Mouse (Mus musculus) urinary bladder, postnatal 36 days (tissue): Measurements from ENCODE around the gene Pik3r6.

Source experiments
- DNase-seq, 2 experiments: peaks; one replicate each; pipeline ENCODE4 v3.0.0; 2022; ENCODE audit warnings: low spot score in 2 of 2, mixed read lengths in 1 of 2

Gene Pik3r6

GRCm38 (mm10) chr11:68533971-68534475 is 31.2 kb downstream of the Pik3r6 start:
- DNase-seq, result no peak

- DNase-seq, result no peak
Measured at GRCm38 (mm10) chr11:68536026-68536425, 33.2 kb downstream of the Pik3r6 start.

GRCm38 (mm10) chr11:68536465-68536864 is 33.6 kb downstream of the Pik3r6 start:
- DNase-seq, result no peak

DNA sequence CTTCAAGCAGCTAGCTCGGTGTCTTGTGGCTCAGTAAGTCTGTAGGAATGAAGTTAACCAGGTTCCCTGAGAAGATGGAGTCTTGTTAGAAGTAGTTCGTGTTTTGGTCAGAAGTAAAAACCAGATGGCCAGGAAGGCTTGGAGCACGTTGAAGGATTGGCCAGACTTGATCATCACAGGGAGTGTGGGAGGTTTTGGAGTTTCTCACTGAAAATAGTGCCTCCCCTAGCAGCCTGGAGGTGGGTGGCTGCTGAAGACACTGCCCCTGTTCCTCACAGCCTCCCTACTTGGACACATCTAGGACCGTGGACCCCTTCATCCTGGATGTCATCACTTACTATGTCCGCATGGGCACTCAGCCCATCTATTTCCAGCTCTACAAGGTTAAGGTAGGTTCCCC is 36.8 kb downstream of the Pik3r6 start:
- DNase-seq, result no peak

DNA sequence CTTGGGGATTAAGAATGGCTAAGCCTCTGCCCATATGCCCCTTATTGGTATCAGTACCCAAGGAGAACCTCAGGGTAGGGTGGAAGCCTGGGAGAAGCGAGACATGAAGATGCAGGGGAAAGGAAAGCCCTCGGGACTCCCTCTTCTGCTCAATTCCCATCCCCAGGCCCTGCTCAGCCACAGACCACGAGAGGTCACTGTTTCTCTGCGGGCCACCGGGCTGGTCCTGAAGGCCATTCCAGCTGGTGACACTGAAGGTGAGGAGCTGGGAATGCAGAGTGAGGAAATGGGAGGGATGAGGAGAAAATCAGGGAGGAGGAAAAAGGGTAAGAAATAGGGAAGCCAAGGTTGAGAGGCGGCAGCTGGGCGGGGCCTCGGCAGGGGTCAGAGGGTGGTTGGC is 41.7 kb downstream of the Pik3r6 start:
- DNase-seq, result peak in 1 of 2 experiments; percentile 12

DNA sequence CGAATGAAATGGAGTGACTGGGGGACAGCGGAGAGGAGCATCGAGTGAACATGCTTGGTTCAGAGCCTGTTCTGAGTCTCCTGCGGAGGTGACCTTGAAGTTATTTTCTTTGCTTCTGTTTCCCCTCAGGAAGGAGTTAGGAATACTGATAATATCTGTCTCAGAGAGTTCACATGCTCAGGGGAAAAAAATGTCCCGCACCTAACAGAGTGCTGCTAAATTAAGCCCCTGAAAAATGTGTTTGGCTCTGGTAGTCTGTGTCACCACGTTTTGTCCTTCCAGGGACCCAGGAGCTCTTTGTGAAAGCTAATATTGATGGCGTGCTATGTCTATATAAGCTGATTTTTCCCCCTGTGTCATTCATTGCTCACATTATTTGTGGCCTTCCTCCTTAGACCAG is 42.4 kb downstream of the Pik3r6 start:
- DNase-seq, result no peak

DNA sequence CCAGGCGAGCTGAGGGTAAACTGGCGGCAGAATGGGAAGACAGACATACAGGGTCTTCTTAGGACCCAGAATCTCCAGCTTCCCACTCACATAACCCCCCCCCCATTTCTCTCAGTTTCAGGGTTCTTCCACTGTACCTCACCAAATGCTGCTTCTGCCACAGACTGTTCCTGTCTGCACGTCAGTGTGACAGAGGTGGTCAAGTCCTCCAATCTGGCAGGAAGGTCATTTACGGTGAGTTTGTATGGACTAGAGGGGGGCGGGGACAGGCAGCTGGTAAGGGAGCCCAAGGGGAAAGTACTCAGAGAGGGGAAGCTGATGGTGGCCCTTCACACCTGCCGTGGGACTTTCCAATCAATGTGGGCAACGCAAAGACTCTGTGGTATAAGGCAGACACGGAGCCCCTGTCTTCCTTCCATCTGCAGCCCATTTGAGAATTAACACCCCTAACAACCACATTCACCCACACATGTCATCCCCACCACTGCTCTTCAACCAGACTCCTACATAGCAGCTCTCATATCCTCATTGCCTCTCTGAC is 42.9 kb downstream of the Pik3r6 start:
- DNase-seq, result no peak

DNA sequence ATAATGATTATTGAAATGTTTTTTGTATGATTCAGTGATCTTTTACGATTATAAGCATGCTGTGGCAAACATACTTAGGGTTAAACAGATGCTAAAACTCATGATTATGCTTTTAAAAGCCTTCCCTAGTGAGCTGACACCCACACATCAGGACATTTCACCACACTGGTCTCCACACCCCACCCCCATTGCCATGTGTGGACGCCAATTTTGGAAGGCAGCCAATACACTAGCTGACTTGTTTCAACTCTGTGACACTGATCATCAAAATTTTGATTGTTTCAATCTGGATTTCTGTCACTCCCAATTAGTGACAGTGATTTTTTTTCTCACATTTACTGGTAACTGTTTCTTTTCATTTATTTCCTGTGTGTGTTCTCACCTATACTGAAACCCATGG is 44.7 kb downstream of the Pik3r6 start:
- DNase-seq, result no peak

DNA sequence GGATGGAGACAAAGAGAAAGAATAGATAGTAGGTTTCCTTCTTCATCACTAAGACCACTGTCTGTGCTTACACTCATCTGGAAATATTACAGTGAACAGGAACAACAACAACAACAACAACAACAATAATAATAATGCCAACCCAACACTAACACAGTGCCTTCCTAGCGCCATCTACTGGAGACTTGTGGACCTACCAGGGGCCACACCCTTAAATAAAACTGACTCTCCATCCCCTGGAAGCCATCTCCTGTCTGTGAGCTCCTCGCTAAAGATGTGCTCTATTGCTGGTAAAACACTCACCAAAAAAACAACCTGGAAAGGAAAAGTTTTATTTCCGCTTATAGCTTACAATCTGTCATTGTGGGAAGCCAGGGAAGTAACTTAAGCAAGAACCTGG is 46.8 kb downstream of the Pik3r6 start:
- DNase-seq, result no peak

- DNase-seq, result no peak
Measured at GRCm38 (mm10) chr11:68550358-68550757, 47.5 kb downstream of the Pik3r6 start.

DNA sequence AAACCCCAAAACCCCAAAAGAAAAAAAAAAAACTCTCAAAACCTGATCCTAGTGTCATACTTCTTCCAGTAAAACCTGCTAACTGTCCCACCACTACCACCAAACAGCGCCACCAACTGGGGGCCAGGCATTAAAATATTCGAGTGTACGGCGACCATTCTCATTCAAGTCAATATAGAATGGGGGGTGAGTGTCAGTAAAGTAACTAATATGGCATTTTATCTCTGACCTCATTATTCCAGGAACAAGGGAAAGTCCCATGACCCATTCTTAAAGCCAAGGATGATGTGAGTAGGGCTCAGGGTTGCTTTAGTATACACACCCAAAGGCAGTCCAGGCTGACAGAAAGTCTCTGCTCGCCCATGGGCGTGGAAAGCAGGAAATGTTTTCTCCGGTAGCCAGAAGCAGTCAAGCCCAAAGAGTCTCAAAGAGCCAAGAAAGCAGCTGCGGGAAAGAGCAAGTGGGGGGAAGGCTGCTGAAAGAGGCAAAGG is 51.2 kb downstream of the Pik3r6 start:
- DNase-seq, result peak in 1 of 2 experiments; percentile 32

DNA sequence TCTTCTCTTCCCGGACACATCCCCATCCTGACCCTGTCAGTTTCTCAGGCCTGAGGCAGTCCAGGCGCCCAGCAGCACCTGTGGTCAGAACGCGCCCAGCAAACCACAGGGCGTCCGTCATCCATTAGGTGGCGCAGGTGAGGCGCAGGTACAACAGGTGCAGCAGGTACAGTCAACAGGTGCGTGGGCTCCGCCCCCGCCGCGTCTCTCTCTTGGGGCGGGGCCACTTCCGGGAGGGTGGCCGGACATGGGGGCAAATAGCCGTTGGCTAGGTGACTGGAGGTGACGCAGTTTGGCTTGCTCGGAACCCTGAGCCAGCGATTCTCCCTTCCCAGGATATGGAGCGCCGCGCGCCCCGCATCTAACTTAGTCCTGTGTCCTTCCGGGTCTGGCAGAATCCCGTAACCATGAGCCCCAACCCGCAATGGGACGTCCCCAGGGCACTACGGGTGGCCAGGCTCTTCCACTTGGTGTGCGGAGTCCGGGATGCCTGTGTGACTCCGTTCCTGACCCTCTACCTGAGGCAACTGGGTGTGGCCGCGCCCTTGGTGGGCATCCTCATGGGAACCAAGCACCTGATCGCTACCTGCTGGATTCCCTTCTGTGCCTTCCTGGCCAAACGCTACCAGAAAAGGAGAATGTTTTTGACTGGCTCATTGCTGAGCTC is 53.2 kb downstream of the Pik3r6 start, which contains the start of gene Mfsd6l:
TSS of gene Mfsd6l (plus strand) at position 269 of the 667 bp plus-strand sequence.
- peak; percentile 69 to 71 for DNase-seq

GRCm38 (mm10) chr11:68559546-68559945 is 56.7 kb downstream of the Pik3r6 start:
- no peak for DNase-seq

DNA sequence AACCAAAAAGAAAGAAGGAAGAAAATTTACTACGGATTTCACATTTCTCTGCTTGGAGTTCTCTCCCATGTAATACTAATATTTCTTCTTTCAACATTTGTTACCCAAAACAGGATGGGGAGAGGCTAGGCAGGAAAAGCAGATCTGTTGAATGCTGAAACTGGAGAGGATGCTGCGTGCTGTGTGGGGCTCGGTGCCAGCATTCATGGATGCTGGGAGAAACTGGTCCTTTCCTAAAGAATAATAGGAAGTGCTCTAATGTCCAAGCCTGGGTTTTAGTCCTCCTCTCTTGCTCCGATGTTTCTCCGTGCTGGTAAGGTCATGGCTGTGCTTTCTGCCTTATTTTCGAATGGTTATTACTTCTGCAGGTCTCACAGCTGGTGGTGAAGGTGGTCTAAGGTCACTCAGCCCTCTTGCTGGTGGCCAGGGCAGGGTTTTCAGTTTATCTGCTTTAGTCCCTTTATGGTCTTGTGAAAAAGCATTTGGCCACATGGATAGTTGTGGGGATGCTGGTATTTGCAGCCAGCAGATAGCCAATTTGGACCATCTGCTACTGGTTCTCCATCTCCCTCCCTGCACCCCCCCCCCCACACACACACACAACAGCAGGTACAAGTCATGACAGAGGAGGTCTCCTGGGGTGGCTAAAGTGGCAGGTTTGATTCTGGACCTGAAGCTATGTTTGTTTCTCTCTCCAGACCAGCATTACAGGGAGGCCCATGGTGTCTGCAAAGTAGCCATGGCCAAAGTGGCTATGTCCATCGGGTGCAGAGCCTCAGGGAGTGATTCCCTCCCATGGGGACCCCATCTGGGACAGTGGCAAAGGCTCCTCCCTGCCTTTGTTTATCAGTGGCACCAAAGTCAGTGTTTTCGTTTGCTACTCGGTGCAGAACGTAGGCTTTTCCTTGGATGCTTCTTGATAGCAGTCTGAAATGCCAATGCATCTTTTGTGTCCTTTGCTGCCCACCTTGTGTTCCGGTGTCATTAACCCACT is 59.4 kb downstream of the Pik3r6 start:
- no peak for DNase-seq

GRCm38 (mm10) chr11:68564356-68565031 is 61.7 kb downstream of the Pik3r6 start:
- no peak for DNase-seq

DNA sequence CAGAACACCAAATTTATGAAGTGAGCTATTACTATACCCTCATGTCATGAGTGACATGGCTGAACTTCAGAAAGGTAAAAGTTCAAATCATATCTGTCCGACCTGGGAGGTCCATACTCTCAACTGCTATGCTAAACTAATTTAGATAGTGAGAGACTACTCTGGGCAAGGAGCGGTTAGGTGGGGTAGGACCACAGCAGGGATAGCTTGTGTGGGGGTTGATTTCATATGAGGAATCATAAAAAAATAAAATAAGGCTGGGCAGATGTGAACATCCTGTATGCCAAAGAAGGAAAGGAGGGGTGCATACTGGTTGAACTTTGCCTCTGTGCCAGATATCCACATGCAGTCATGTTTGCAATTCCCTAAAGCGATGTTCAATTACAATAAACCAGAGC is 62.2 kb downstream of the Pik3r6 start:
- no peak for DNase-seq

DNA sequence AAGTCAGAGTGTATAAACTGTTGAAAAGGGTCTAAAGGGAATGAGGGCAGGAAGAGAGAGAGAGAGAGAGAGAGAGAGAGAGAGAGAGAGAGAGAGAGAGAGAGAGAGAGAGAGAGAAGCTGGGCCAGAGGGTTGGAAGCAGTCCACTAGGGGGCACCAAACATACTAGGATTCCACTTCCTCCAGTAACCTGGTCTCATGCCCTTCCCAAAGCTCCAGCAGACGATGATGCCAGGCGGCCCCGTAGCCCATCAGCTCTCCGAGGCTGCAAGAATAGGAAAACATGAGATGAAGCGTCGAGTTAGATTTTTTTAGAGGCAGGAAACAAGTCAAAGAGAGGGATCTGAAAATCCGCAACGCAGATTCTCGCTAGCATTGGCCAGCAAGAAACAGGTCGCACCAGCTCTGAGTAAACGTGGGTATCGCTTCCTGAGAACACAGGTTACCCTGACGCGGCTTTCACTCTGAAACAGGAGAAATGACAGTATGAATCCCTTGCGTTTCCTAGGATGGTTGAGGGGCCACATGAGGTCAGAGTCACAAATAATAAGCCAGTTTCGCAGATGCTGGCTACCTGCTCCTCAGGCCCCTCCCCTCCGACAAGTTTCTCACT is 63.7 kb downstream of the Pik3r6 start:
- peak; percentile 44 to 67 for DNase-seq

- DNase-seq, result peak in 1 of 2 experiments; percentile 32
Measured at GRCm38 (mm10) chr11:68570861-68571260, 68.0 kb downstream of the Pik3r6 start.

GRCm38 (mm10) chr11:68577076-68577475 is 74.3 kb downstream of the Pik3r6 start:
- DNase-seq, result no peak

GRCm38 (mm10) chr11:68579462-68579881 is 76.7 kb downstream of the Pik3r6 start:
- no peak for DNase-seq

DNA sequence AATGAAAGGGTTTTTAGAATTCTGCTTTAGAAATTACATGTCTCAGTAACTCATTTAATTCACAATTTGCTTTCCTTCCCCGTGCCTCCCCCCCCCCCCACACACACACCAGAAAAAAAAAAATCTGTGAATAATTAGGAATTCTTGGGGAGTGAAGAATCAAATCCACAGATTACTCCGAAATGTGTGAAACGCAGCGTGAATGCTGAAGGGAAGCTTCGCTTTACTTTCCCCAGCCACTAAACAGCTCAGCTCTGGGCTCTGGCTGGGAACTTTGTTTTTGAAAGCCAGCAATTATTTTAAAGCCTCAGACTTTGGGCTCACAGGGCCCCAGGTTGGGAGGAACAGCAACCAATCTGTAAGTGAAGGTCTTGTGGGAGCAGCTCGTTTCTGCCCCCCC is 77.7 kb downstream of the Pik3r6 start:
- DNase-seq, result no peak
